Mouse (Mus musculus): ENCODE results near the gene Cbll1. TPM values are rescaled to one million over a fixed set of nuclear protein-coding genes. Genes with fewer than 3 reads are reported as not detected.

The Cbll1 gene
- total RNA-seq (2023): 26.4 and 28.9 TPM in 2 replicates

GRCm38 (mm10) chr12:31499314-31500131 is at the start of gene Cbll1:
Gene Cbll1, minus strand, starts transcription at chr12:31499616.

Other genes with a start within 250 kb of the Cbll1 start
- gene Lamb1, start 234.4 kb downstream of the Cbll1 start, total RNA-seq (2023): 0.47 TPM in 1 of 2 replicates, not detected in the other
- 38.3 and 43.0 TPM in 2 replicates for gene Dld, start 148.2 kb downstream of the Cbll1 start, total RNA-seq (2023)
- gene Slc26a3, start 108.7 kb downstream of the Cbll1 start, total RNA-seq (2023): 0.22 TPM in 1 of 2 replicates, not detected in the other
- not detected in 2 replicates for gene Slc26a4, start 60.4 kb upstream of the Cbll1 start, total RNA-seq (2023)
- 7.9 and 10.1 TPM in 2 replicates for gene Bcap29, start 135.0 kb upstream of the Cbll1 start, total RNA-seq (2023)
- 0.73 and 1.4 TPM in 2 replicates for gene Dus4l, start 155.2 kb upstream of the Cbll1 start, total RNA-seq (2023)
- 23.2 and 24.2 TPM in 2 replicates for gene Cog5, start 155.3 kb upstream of the Cbll1 start, total RNA-seq (2023)
- not detected in 2 replicates for gene Gpr22, start 214.3 kb upstream of the Cbll1 start, total RNA-seq (2023)